Mouse (Mus musculus) kidney, adult 2 months (tissue): ENCODE data around the gene Rpl36.

ENCODE experiments used
- CTCF ChIP-seq: fragments of 200-500 bp; conservative IDR thresholded peaks from 2 replicates; pipeline ENCODE4 v1.5.1; 2011; ENCODE audit warnings: low read depth, mild to moderate bottlenecking, control low read depth, low read length, moderate library complexity, mixed read lengths; ENCODE audit not compliant: insufficient read depth, insufficient read length
- POLR2A ChIP-seq: fragments of 200-500 bp; IDR thresholded peaks from one replicate; pipeline ENCODE4 v1.6.1; 2011; ENCODE audit warnings: low read depth, low read length, control low read depth

DNA sequence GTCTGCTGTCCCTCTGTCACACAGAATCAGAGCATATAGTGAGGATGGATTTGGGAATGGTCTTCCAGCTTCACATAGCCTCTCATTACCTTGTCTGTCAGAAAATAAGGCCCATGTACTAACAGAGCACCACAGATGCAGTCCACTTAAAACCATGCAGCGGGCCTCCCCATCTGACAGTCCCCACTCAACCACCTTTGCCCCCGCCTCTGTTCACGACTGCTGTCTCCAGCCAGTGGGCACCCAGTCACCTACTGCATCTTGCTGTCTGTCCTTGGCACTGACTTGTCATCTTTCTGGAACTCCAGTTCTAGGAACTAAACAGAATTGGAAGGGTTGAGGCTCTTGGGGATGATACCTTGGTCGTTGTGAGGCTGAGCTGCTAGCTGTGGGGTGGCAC is 24.3 kb upstream of the Rpl36 start:
- TF ChIP-seq CTCF, result no peak
- TF ChIP-seq POLR2A, result no peak
